Mouse (Mus musculus) gastrocnemius, postnatal 14 days (tissue): ENCODE measurements around the gene Fcho2. TPM values are rescaled to one million over a fixed set of nuclear protein-coding genes. Genes with fewer than 3 reads are reported as not detected.

ENCODE experiments used
- DNase-seq: peaks from one replicate; pipeline ENCODE4 v3.0.0; 2021; ENCODE audit warnings: mixed read lengths
- intact Hi-C: fragments of 180-260 bp; cut with DNase I; formaldehyde crosslinking; loops from one replicate; pipeline ENCODE4 v1.15.1; 2025; ENCODE audit warnings: low total_unique reads
- total RNA-seq, 2 experiments: library from RNA; stranded (reverse); gene quantifications; 2 replicates each; pipeline ENCODE4 v1.2.3; 2021

Fcho2 gene
- total RNA-seq, 2 experiments from 2014 or later: 22.2 to 24.4 TPM

- no peak for DNase-seq
- intact Hi-C loops: no loop called here
Measured at GRCm38 (mm10) chr13:98812285-98812684, 3.0 kb downstream of the Fcho2 start.

GRCm38 (mm10) chr13:98810143-98810542 is 5.1 kb downstream of the Fcho2 start:
- DNase-seq: no peak
- intact Hi-C loops: no loop called here

GRCm38 (mm10) chr13:98809087-98809486 is 6.2 kb downstream of the Fcho2 start:
- DNase-seq: no peak
- intact Hi-C loops: no loop called here

GRCm38 (mm10) chr13:98804480-98804879 is 10.8 kb downstream of the Fcho2 start:
- no peak for DNase-seq
- intact Hi-C loops: no loop called here

GRCm38 (mm10) chr13:98803699-98804098 is 11.6 kb downstream of the Fcho2 start:
- DNase-seq: no peak
- intact Hi-C loops: no loop called here

DNA sequence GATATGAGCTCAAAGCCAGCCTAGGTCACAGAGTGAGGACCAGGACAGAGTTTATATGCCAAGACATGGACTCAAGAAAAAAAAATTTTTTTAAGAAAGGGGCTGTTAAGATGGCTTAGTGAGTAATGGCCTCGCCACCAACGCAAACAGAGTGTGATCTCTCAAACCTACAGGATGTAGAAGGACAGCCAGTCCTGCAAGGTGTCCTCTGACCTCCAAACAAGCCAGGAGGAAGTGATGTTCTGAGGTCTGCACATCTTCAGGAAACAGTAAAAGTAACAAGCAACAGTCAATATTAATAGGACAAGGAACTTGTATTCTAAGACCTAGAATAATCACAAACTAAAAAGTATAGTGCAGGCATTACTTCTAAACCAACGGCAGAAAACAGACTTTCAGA is 12.3 kb downstream of the Fcho2 start:
- DNase-seq: no peak
- intact Hi-C loops: no loop called here

- intact Hi-C loops: no loop called here
- no peak for DNase-seq
Measured at GRCm38 (mm10) chr13:98795511-98795910, 19.7 kb downstream of the Fcho2 start.

DNA sequence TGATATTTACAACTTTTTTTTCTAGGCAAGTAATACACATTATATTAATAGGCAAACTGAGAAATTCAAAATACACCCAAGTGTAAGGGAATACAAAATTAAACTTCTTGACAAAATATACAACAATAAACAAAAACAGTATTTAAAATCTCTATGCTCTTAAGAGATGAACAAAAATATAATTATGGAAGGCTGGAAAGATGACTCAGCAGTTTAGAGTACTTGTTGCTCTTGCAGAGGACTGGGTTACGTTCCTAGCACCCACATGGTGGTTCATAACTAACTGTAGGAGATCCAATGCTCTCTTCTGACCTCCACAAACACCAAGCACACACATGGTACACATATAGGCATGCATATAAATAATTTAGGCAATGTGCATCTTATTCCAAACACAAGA is 22.4 kb downstream of the Fcho2 start:
- intact Hi-C loops: no loop called here
- no peak for DNase-seq

GRCm38 (mm10) chr13:98791693-98792092 is 23.6 kb downstream of the Fcho2 start:
- DNase-seq: no peak
- intact Hi-C loops: no loop called here

DNA sequence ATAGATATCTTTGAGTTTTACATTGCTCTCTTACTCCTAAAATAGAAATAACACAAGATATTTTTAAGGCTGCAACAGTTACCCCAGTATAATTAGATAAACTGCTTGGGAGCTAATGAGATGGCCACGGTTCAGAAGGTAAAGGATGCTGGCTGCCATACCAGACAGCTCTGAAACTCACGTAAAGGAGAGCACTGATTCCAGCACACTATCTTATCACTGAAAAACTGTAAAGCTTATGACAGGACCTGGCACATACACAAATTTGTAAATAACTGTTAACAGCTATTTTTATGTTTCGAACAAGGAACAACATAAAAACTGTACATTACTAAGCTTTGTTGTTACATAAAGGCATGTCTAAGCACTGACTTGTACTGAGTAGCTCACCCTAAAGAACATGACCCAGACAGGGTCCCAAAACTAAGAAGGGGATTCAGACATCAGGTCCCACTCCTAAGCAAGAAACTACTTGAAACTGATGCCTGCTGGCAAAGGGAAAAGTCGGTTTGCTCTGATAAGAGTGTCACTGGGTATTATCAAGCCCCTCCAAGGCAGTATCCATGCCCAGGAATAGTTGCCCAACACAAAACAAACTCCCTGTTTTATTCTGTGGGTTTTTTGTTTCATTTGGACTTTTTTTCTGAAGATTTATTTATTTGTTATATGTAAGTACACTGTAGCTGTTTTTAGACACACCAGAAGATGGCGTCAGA is 28.1 kb downstream of the Fcho2 start:
- intact Hi-C loops: no loop called here
- DNase-seq: no peak

DNA sequence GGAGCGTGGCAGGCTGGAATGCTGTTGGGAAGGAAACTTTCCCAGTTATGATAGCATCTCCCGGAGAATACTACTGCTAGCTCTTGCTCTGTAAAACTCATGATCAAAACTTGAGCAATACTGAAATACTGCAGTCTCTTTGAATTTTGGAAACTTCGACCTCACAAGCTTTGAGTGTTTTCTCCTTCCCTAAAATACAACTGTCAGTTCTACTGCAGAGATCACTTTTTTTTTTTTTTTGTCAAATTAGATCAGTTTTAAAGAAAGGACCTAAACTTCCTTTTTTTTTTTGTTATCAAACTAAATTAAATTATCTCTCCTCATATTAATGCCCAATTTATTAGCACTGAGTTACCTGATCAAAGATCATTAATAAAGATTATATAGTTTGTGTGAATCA is 37.3 kb downstream of the Fcho2 start:
- no peak for DNase-seq
- intact Hi-C loops: no loop called here

- DNase-seq: no peak
- intact Hi-C loops: no loop called here
Measured at GRCm38 (mm10) chr13:98771484-98771883, 43.8 kb downstream of the Fcho2 start.

DNA sequence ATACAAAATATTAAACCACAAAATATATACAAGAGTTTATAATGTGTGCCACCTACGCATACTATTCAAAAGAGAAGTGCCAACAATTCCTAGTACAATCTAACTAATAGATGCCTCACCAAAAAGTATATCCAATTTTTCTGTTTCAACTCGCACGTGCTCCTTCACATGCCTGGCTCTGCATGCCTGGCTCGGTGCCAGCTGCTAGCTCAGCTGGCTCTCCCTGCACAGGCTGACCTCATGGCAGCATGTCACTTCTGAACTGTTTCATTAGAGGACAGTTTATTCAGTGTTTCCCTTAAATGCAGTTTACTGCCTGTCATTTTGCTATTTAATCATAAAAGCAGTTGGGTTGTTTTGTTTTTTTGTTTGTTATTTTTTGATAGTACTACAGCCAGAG is 46.9 kb downstream of the Fcho2 start:
- DNase-seq: peak; percentile 70
- intact Hi-C loops: no loop called here

DNA sequence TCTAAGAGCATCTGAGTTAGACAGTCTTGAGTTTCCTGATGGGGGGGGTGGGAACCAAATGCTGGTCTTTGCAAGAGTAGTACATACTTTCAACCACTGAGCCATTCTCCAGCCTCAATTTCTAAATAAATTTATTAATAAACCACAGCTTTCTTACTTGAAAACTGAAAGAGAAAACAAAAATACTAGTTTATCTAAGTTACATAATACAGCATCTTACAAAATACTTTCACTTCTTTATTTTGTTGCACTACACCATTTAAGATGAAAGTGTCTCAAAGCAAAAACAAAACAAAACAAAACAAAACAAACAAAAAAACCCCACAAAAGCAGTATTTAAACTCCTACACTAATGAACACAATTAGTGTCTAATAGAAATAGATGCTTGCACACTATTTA is 53.5 kb downstream of the Fcho2 start:
- intact Hi-C loops: no loop called here
- no peak for DNase-seq

DNA sequence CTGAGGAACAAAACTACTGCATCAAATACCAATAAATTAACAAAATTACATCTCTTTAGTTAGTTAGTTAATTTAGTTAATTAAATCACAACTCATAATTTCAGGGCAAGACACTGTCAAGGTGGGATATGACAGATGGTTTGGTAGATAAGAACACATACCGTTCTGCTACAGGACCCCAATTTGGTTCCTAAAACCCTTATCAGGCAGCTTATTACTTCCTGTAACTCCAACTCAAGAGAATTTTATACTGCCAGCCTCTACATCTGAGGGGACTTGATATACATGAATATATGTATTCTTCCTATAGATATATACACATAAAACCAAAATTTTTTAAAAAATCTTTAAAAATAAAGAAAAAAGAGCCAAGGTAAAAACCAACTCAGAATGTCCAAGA is 59.4 kb downstream of the Fcho2 start:
- intact Hi-C loops: no loop called here
- no peak for DNase-seq

GRCm38 (mm10) chr13:98744679-98745078 is 70.6 kb downstream of the Fcho2 start:
- DNase-seq: no peak
- intact Hi-C loops: no loop called here

- intact Hi-C loops: no loop called here
- DNase-seq: no peak
Measured at GRCm38 (mm10) chr13:98743829-98744228, 71.4 kb downstream of the Fcho2 start.

DNA sequence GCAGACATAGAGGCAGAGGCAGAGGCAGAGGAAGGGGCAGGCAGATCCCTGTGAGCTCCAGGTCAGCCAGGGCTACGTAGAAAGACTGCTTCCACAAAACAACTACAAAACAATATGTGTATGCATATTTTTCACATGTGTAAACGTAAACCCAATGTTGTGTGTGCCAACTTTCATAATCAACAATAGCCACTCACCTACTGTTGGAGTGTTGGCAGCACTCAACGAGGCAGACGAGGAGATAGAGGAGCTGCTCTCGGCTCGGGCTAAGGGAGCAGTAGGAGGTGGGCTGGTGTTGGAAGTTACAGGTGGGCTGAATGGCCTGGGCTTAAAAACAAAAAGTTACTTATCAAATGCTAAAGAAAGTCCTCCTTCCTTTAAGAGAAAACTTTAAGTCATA is 72.0 kb downstream of the Fcho2 start:
- no peak for DNase-seq
- intact Hi-C loops: no loop called here

DNA sequence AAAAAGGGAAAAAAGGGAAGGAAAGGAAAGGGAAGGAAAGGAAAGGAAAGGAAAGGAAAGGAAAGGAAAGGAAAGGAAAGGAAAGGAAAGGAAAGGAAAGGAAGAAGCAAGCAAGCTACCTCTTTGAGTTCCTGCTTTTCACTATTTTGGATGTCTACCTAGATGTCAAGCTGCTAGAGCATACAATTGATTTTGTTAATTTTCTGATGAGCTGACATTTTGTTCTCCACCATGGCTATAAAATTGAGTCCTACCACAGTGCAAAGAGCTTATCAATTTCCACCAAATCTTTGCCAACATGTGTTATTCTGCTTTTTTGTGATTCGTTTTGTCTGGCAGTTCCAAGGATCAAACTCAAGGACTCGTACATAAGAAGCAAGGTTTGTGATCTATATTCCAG is 77.0 kb downstream of the Fcho2 start:
- intact Hi-C loops: no loop called here

GRCm38 (mm10) chr13:98733292-98733691 is 82.0 kb downstream of the Fcho2 start:
- no peak for DNase-seq
- intact Hi-C loops: no loop called here

More for the DNA sequence above, 77.0 kb downstream of the Fcho2 start:
- DNase-seq: no peak

DNA sequence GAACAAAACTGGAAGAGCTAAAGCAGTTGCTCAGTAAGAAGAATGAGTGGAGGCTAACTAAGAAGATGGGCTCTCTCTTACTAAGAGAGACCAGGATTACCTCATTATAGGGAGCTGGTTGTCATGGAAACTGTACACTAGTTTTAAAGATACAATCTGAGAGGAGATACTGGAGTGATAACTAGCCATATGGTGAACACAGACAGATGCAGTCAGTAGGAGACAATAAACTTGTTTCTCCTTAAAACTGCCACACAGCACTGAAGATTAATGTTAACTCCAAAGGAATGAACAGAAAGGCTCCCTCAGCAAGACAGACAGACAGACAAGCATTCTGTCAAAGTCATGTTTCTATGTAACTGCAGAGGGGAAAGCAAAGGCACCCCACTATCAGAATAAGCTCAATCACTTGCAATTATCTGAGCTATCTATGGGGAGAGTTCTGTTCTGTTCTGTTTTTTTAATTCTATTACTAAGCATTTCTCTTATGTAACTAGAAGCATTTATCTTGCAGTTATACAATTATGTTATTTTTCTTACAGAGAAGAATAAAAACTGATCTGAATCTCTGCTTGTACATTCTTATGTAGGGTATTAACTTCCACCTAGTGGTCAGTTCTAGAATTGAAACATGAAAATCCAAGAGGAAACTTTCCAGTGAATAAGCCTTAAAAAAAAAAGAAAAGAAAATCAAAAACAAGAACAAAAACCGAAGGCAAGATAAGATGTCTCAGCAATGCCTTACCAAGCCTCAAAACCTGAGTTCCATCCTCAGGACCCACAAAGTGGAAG is 85.8 kb downstream of the Fcho2 start:
- DNase-seq: no peak
- intact Hi-C loops: no loop called here
